Mouse (Mus musculus) right cerebral cortex, postnatal 10 days (tissue): ENCODE data around the gene Sgsm1.

Source experiments
- DNase-seq, 2 experiments: peaks; one replicate each; pipeline ENCODE4 v3.0.0; 2021; ENCODE audit warnings: low spot score in 2 of 2

Gene Sgsm1

DNA sequence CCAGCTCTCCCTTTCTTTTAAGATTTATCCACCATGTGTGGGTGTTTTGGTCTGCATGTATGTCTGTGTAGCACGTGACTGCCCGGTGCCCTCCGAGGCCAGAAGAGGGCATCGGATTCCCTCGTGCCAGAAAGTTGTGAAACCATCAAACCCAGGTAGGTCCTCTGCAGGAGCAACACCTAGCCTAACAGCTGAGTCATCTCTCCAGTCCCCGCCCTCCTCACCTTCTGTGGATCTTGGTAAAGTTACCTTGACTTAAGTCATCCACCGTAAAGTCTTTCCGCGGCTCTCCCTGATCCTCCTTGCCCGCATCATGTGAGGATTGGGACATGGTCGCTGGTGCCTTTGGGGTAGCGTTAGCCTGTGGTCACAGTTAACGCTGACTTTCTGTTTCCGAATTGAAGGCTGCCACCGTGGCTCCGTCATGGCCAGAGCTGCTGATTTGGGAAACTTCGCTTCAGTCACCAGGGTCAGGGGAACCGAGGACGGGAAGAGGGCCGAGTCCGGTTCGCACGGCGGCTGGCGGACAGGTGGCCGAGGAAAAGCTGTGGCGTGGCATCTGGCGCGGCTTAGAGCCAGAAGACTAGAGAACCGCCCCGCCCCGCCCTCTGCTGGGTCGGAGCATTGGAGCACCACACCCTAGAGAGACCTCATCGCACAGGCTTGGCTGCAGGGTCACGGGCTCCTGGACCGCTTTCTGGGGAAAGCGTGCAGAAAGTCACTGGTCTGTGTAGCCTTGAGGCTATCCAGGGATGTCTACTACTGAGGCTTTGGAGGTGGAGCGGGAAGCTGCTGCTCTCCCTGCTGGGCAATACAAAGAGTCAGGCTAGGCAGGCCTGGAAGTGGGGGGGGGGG lies 13.4 kb upstream of the Sgsm1 start:
- no peak for DNase-seq

DNA sequence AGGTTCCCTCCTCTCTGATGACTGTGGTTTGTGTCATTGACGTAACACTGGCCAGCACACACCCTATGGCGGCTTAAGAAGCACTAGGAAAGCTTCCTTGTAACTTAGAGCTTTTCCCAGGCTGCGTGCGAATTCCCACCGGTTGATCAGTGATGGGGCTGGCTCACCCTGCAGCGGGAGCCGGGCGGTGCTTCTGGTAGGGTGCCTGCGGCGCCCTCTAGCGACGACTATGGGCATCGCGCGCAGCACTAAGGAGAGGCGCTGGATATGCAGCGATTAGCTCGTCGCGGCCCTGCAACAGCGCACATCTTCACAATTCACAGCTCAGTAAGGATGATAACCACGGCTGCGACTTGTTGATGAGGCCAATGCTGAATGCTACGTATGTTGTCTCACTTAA lies 3.4 kb upstream of the Sgsm1 start:
- DNase-seq, result peak; percentile 92 to 95

DNA sequence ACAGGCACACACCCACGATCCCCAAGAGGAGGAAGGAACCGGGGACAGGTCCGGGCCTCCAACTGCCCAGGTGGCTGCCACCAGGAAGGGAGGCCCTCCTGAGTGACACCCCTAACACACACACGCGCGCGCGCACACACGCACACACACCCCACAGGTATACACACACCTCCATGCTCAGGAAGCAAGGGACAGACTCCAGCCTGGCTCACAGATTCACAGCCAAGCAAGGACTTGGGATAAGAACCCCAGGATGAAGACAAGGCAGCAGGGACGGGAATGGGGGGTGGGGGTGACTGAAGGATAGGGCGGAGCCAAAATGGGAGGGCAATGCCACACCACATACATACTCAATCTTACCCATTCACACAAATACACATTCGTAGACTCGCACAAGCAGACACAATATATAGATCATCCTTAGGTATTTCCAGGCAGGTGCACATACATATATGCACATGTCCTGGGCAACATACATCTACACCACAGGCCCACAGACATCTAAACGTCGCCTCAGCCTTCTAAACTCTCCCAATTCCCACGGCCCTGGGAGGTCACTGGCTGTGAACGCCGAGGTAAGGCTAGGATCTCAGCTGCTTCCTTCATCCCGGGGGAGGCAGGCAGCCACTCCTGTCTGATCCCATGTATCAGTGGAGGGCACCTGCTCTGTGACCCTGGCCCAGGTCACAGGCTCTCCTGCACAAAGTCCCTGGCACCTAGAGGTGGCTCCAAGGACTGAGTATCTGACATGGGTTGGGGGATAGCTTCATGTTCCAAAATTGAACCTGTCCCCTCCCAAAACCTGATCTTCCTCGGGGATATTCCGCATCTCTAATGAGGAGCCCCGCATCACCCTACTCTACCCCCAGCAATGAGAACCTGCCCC lies 852 bp downstream of the Sgsm1 start:
- DNase-seq, result peak in 1 of 2 experiments; percentile 47

DNA sequence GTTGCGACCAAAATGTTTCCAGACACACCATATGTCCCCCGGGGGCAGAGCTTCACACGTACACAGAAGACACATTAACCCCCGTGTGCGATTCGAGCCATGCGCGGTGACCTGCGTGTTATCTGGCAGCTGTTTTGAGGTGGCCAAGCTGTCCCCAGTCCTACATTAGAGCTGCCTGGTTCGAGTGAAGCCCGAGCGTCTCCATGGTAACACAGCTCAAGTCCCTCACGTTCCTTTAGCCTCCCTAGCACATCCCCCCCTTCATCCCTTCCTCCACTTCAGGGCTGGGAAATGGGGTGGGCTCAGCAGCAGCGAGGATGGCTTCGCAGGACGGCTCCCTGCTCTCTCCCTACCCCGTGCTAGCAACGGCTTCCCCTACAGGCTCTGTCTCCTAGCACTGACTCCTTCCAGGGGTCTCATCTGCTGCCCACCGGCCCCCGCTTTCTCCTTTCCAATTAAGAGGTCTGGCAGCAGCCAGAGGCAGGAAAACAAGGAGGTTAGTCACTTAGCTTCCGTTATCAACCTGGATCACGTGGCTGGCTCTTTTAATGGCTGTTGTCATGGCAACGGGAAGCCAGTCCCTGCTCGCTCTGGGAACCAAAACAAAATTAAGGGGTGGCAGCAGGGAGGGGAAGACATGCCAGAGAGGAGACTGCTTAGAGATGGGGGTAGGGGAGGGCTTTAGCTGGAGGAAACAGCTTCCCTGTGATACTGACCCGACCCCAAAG lies 3.7 kb downstream of the Sgsm1 start:
- peak; percentile 89 to 94 for DNase-seq

DNA sequence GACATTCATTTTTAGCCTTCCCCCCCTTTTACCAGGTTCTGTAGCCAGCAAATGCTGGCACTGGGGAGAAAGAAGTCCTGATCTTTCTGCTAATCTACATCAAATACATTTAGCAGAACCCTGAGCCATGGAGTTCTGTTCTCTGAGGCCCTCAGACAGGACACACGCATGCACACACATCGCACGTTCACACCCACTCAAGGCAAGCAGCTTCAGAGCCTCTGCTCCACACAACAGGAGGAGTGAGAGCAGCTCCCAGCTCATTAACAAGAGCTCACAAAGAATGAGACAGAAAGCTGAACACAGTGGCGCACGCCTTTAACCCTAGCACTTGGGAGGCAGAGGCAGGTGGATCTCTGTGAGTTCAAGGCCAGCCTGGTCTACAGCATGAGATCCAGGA lies 6.1 kb downstream of the Sgsm1 start:
- peak in 1 of 2 experiments; percentile 60 for DNase-seq

DNA sequence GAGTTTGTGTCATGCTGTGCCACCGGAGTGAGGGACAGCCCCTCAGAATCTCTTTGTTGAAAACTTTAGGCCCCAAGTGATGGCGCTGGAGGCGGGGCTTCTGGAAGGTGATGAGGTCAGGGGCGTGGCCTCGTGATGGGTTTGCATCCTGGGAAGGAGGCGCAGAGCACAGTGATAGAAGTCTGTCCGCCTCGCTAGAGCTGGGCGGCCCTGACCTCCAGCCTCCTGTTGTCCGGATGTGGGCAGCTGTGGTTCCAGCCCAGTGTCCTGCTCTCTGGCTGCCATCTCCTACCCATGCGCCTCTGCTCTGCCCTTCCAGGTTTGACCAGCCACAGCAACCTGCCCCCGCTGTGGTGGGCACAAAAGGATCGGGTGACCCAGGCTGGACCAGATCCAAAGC lies 8.7 kb downstream of the Sgsm1 start:
- no peak for DNase-seq

DNA sequence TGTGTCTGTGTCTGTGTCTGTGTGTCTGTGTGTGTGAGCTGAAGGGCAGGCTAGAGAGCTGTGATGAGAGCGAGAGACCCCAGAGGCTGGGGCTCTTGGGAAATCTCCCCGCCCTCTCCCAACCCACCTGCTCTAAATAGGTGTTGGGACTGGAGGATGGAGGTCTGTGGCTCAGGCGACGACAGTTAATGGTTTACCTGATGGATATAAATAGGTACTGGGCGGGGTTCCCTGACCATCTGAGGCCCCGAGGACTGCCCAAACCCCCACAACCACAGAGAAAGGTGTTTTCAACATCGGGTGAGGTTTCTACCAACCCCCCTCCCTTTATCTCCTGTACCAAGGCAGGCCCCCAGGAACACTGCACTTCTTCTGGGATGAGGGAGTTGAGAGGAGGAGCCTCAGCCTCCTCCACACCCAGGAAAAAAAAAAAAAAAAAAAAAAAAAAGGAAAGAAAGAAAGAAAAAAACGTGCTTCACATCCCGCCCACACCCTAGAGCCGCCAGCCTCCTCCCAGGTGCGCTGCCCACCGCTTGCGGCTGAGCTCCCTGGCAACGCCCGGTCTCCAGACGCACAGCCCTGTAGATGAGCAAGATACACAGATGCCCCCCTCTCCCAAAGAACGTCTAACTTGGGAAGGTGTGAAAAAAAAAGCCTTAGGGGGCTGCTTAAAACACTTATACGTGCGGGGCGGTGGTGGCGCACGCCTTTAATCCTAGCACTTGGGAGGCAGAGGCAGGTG lies 10.3 kb downstream of the Sgsm1 start:
- DNase-seq, result peak; percentile 83 to 88

DNA sequence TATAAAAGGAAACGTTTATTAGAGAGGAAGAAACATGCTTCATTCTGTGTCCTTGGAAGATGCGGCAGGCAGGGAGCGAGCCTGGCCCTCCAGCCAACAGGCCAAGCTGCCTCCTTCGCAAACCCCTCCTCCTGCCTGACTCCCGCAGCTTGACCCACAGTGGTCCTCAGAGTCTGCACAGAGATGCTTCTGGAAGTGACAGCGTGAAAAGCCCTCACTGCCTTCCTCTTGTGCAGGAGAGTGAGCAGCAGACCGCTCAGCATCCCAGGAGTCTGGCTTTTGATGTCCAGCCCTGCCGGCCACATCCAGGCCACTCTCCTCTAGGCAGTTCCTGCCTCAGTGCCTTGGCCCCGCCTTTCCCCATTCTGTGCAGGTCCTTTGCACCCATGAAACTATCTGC lies 11.2 kb downstream of the Sgsm1 start:
- DNase-seq, result no peak

DNA sequence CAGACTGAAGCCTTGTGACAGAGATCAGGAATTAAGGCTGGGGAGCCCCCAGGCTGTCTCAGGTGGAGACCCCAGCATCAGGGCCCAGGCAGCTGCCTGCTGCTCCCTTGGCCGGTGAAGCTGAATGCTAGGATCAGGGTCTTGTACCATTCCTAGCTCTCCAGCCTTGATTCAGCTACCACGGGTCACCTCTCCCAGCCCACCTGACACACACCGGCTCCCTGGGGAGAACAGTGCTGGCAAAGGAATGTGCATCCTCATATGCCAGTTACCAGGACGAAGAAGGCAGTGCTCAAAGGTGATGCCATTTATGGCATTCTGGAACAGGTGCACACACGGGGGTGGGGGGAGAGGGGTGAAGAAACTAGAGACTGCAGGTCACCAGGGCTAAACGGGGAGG lies 11.8 kb downstream of the Sgsm1 start:
- DNase-seq, result no peak

DNA sequence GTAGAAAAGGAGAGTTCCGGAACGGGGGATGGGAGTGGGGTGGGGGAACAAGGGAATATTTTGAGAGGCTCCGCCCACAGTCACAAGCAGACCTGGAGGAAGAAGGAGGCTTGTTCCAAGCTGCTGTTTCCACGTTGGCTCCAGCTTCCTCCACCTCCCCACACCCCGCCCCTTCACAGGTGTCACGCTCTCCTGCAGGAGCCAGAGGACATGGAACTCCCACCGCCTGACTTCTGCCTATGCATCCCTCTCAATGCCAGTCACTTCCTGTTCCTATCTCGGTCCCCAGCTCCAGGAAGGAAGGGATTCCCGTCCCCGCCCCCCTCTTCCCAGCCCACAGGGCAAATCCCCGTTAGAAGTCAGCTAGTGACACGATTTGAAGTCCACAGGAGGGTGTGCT lies 12.5 kb downstream of the Sgsm1 start:
- DNase-seq, result peak; percentile 36 to 43

DNA sequence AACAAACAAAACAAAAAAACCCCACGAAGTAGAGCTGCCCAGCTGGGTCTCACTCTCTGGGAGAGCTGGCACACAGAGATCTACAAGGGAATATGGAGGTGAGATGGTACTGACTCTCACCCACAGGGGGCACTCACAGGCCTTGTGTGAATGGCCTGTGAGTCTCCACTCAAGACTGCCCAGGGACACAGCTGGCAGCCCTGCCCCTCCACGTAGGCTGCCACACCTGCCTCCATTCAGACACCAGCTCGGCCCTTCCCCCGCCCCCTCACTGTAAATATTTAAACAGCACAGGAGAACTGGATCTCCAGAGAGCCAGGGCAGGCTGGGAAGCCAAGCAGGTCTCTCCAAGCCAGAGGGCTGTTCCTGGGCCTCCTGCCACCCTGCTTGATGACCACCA lies 14.8 kb downstream of the Sgsm1 start:
- peak in 1 of 2 experiments; percentile 36 for DNase-seq

DNA sequence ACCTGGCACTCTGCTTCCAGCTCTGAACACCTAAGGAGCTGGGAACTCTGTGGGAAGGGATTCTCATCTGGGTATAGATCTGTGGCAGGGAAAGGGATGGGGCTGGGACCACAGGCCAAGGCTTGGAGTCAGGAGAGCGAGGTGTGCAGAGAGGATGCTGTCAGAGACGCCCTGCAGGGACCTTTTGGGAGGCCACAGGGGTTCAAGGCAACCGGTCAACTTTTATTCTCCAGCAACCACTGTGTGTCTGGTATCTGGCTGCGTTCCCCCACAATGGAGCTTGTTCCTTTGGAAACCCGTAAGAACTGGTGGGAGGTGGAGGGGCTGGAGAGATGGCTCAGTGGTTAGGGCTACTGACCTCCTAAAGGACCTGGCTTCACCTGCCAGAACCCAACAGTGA lies 16.0 kb downstream of the Sgsm1 start:
- peak in 1 of 2 experiments; percentile 24 for DNase-seq

DNA sequence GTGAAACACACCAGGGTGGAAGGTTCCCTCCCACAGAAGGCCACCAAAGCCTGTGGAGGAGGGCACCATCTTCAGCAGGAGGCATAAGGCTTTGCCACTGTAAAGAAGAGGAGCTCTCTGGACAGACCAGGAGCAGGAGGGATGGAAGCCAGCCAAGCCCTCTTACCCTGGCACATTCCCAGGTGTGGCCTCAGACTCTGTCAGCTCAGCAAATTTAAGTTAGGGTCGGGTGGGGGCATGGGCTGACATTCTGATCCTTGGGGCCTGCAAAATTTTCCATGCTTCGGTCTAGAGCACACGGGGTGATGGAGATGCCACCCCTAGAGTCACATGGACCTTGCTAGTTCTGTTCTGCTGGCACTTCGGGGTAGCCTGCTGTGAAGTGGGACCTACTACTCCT lies 17.1 kb downstream of the Sgsm1 start:
- peak in 1 of 2 experiments; percentile 27 for DNase-seq

DNA sequence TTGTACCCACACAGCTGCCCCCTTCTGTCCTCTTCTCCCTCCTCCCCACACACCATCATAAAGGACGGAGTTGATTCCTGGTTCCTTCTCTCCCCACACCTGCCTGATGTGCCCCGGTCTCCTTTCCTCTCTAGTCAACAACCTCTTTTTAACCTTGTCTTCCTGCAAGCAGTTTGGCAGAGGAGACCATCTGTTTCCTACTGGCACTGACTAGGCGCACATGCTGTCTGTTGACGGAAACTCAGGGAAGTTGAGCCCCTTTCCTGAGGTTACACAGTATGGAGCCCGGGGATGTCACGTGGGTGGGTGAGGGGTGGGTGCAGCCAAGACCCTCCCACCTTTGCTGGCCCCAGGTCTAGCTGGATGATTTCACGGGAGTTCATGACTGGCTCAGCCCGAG lies 17.8 kb downstream of the Sgsm1 start:
- DNase-seq, result no peak

DNA sequence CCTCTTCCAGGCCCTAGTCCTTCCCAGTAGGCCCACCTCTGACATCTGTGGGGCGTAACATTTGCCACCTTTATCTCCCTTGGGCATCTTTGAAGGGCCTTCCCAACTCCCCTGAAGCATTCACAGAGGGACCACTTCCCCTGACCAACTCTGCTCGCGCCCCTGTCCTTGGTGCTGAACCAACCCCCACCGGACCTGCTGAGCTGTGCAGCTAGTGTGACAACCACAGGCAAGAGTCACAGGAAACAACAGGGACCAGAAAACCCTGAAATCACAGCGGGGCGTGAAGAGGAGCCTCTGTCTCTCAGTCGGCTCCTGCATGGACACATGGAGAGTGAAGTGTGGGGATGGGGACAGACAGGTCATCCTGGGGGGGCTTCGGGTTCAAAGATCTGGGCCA lies 18.4 kb downstream of the Sgsm1 start:
- no peak for DNase-seq

DNA sequence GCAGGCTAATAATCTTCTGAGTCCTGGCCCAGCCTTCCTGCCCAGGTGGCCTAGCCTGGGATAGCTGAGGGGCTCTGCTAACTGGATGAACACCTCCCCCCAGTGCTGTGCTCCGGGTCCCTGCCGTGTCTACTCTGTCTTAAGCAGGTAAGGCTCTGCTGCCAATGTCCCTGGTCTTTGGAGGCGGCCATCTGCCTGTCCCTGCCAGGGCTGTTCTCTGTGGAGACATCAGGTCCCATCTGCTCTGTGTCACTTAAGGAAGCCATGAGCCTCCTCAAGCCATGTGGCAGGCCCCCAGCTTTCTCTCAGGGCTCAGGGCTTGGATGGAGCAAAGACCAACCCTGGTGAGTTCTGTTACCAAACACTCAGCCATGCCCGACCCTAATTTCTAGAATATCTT lies 19.5 kb downstream of the Sgsm1 start:
- no peak for DNase-seq

DNA sequence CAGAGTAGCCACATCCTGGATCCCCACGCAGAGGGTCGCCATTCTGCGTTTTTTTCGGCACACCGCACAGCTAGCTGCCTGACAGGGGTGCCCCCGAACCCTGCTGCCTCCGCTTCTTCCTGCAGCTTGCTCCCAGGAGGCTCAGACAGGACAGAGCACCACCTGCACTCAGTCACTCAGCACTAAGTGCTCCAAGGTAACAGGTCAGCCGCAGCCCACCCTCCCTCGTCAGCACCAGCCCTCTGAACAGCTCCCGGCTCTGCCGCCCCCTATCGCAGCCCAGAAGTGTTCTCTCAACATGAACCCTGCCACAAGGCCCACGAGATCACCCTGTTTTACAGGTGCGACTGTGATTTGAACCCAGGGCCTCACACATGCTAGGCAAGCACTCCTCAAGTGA lies 20.4 kb downstream of the Sgsm1 start:
- DNase-seq, result peak in 1 of 2 experiments; percentile 23

DNA sequence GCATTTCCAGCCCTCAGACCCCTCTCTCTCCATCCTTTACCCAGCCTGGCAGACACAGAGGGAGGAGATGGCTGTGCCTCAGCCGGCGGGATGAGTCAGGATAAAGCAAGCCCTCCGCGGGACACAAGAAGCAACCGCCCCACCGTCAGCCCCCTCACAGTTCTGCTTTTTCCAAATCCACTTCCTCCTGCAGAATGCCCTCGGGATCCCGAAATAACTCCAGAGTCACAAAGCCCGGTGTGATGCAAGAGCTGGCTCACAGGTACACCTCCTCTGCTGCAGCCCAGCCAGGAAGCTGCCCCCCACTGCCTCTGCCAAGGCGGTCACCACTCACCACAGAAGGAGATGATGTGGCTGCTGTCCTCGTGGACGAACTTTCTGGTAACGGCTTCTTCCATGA lies 22.1 kb downstream of the Sgsm1 start:
- DNase-seq, result peak in 1 of 2 experiments; percentile 34

DNA sequence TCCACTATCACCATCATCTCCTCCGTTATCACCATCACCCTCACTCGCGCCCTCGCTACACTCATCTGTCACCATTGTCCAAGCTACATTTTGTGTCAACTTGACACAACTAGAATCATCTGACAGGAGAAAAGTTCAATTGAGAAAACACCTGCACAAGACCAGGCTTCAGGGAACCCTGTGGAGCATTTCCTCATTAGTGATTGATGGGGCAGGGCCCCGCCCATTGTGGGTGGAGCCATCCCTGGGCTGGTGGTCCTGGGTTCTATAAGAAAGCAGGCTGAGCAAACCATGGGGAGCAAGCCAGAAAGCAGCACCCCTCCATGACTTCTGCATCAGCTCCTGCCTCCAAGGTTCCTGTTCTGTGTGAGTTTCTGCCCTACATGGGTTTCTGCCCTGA lies 22.8 kb downstream of the Sgsm1 start:
- no peak for DNase-seq

DNA sequence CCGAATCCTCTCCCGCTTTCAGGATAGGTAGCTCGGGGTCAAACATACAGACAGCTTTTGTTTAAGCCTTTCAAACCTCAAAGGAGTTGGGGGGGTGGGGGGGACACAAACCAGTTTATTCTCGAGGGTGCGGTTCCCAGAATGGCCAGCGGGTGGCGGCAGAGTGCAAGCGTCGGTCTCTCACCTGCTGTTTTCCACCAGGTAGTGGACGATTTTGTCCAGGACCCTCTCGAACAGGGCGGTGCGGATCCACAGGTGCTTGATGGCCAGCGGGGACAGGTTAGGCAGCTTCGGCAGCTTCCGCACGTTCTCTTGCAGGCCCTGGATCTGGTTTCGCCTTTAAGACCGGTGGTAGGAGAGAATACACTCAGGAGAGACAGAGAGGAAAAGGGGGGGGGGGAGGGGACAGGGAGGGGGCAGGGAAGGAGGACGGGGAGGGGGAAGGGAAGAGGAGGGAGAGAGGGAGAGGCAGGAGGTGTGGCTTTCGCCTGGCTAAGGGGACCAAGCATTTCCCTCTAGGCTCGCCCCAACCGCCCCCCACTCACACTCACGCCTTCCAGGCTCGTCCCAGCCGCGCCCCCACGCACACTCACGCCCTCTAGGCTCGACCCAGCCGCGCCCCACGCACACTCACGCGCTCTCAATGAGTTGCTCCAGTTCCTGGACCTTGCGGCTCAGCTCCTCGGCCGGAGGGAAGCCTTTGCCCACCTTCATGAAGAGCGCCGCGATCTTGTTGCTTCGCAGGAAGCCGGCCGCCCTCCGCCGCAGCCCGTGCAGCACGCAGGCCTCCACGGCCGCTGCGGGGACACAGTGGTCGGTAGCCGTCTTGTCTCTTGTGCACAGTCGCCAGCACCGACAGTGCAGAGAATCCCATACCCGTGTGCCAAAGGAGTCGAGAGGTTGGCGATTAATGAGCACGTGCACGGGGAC lies 23.7 kb downstream of the Sgsm1 start:
- peak in 1 of 2 experiments; percentile 83 for DNase-seq
